In the genomic region with DNA sequence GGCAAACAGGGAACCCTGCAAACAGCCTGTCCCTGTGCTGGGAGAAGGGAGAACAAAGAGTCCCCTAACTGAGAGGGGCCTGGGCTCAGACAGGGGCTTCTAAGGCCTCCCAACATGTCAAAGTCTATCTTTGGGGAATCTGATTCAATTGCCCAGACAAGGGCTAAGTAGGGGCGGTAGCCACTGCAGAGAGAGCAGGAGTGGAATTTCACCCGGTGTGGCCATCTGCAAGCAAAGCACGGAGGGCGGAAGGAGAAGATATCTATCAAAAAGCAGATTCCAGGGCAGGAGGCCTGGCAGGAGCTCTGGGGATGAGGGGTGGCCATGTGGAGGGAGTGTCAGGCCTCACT, we compare ENCODE assay signal across 10 mouse cellular contexts. TPM values are rescaled to one million over a fixed set of nuclear protein-coding genes. Genes with fewer than 3 reads are reported as not detected.
DNase-seq lines count a peak whose midpoint lies in the region; ATAC-seq and TF ChIP-seq lines count a peak whose summit lies in the region.
"Had no signal": no experiment of that assay in that cellular context is flagged by ENCODE, and none has a peak within 500 bp of the region (broad histone marks: within the 10 kb centered on the region; RNA-seq: fewer than 3 reads in every experiment).

No protein-coding gene starts in this region.

- no peaks in the 10 kb centered on the region for H3K27me3 ChIP-seq in intestine, embryonic 14.5 days (replicated peaks; ENCODE audit: control insufficient read depth, insufficient read depth, low read length)
- no peaks in the 10 kb centered on the region for H3K27me3 ChIP-seq in midbrain, embryonic 11.5 days (ENCODE audit: control insufficient read depth, insufficient read depth, low read length)
- H3K27me3 ChIP-seq in cerebellum, adult 2 months (ENCODE audit: control insufficient read depth, insufficient read depth, low read length) = no peaks in the 10 kb centered on the region

- TF ChIP-seq CTCF in cerebellum, adult 2 months (IDR thresholded peaks at IDR 0.05; ENCODE audit: borderline replicate concordance, insufficient read depth, low read depth, low read length) = no peak

- WGBS in intestine, embryonic 14.5 days = 33% methylated on average over 4 of the region's 4 CpGs
- 53% methylated on average over 4 of the region's 4 CpGs for WGBS in midbrain, embryonic 11.5 days
- WGBS in cerebellum, adult 2 months = 37% methylated on average over 4 of the region's 4 CpGs

- H3K4me3 ChIP-seq in intestine, embryonic 14.5 days (ENCODE audit: low read depth, low read length) = no peak overlapping the region
- H3K4me3 ChIP-seq in midbrain, embryonic 11.5 days (ENCODE audit: low read depth, low read length) = no peak overlapping the region
- no peak overlapping the region for H3K4me3 ChIP-seq in cerebellum, adult 2 months (replicated peaks; ENCODE audit: insufficient read depth, low read depth, low read length)

- peak; percentile 44 for DNase-seq in embryo, embryonic 10 days (ENCODE audit: low spot score)
- DNase-seq in embryo, embryonic 11 days = no peak
- peak; percentile 61 for DNase-seq in embryo, embryonic 10.5 days (ENCODE audit: low spot score)
- no peak for DNase-seq in intestine, embryonic 14.5 days (ENCODE audit: low spot score)
- no peak for DNase-seq in midbrain, embryonic 11.5 days (ENCODE audit: low spot score, missing footprints)
- DNase-seq in cerebellum, postnatal 10 days = no peak
- no peak for DNase-seq in cerebellum, postnatal 14 days
- no peak for DNase-seq in cerebellum, adult 2 months
- DNase-seq: B cell, adult 2 months had no signal

- no peak for TF ChIP-seq POLR2A in cerebellum, adult 2 months (IDR thresholded peaks at IDR 0.05; ENCODE audit: borderline replicate concordance, insufficient read depth, low read length)

- no peak overlapping the region for H3K9ac ChIP-seq in intestine, embryonic 14.5 days (ENCODE audit: low read length)
- H3K9ac ChIP-seq in midbrain, embryonic 11.5 days (ENCODE audit: low read length) = peak overlapping the region; percentile 45; the same call in 1 of the 2 replicates

- H3K9me3 ChIP-seq in intestine, embryonic 14.5 days (ENCODE audit: control insufficient read depth, low read length) = no peaks in the 10 kb centered on the region
- H3K9me3 ChIP-seq in midbrain, embryonic 11.5 days (ENCODE audit: control insufficient read depth, low read length) = no peaks in the 10 kb centered on the region

- H3K27ac ChIP-seq in intestine, embryonic 14.5 days (ENCODE audit: low read depth) = peak overlapping the region; percentile 75
- H3K27ac ChIP-seq in midbrain, embryonic 11.5 days (ENCODE audit: low read depth, low read length) = peak overlapping the region; percentile 57; the same call in 1 of the 2 replicates
- H3K27ac ChIP-seq in cerebellum, adult 2 months (ENCODE audit: insufficient read depth, low read length) = no peak overlapping the region

- H3K4me2 ChIP-seq in intestine, embryonic 14.5 days (ENCODE audit: low read length) = no peak overlapping the region
- no peak overlapping the region for H3K4me2 ChIP-seq in midbrain, embryonic 11.5 days

- no peak for ATAC-seq in intestine, embryonic 14.5 days (replicated peaks; ENCODE audit: low FRiP score, low TSS enrichment, low read depth)
- peak; percentile 35; the same call in 1 of the 2 replicates for ATAC-seq in midbrain, embryonic 11.5 days (ENCODE audit: low FRiP score)

- no peaks in the 10 kb centered on the region for H3K36me3 ChIP-seq in intestine, embryonic 14.5 days (ENCODE audit: control insufficient read depth, insufficient read depth, low read length)
- no peaks in the 10 kb centered on the region for H3K36me3 ChIP-seq in midbrain, embryonic 11.5 days (ENCODE audit: control insufficient read depth, insufficient read depth, low read length)

- H3K4me1 ChIP-seq in intestine, embryonic 14.5 days (replicated peaks; ENCODE audit: control insufficient read depth, insufficient read depth, low read length) = no peaks in the 10 kb centered on the region; the same call in 1 of the 2 replicates
- 0 out of 2 replicates have a peak, but pooled peaks cover 3% of the 10 kb centered on the region for H3K4me1 ChIP-seq in midbrain, embryonic 11.5 days (ENCODE audit: control insufficient read depth, insufficient read depth, low read length)
- no peaks in the 10 kb centered on the region for H3K4me1 ChIP-seq in cerebellum, adult 2 months (ENCODE audit: control insufficient read depth, insufficient read depth, low read length)

RNA-seq across cellular contexts. Expression of a gene that starts 38.7 kb away (rescaled TPM):
- not detected in 2 replicates for polyA plus RNA-seq in intestine, embryonic 14.5 days (2014; fragmentation: Nextera tagmentation; extraction: Ambion mirVana)
- not detected in 2 replicates for polyA plus RNA-seq in midbrain, embryonic 11.5 days (2014; fragmentation: Nextera tagmentation; extraction: Ambion mirVana)
- polyA plus RNA-seq in cerebellum, adult 2 months (2012; rRNA removed) = not detected in 2 replicates
- polyA plus RNA-seq: liver, adult 2 months had no signal

RNA-seq across cellular contexts. Expression of a gene that starts 38.8 kb away (rescaled TPM):
- polyA plus RNA-seq in intestine, embryonic 14.5 days (2014; fragmentation: Nextera tagmentation; extraction: Ambion mirVana) = not detected in 2 replicates
- polyA plus RNA-seq in midbrain, embryonic 11.5 days (2014; fragmentation: Nextera tagmentation; extraction: Ambion mirVana) = not detected in 2 replicates
- 1.6 and 1.8 TPM in 2 replicates for polyA plus RNA-seq in cerebellum, adult 2 months (2012; rRNA removed)
- polyA plus RNA-seq: liver, adult 2 months had no signal

Comparison
In these comparisons a context has a peak if more than half of its experiments do, and no peak if none do; other contexts are left out.
1. DNase-seq: peak in embryo, embryonic 10 days (single experiment) and embryo, embryonic 10.5 days (single experiment); none in embryo, embryonic 11 days (single experiment), intestine, embryonic 14.5 days (single experiment), midbrain, embryonic 11.5 days (single experiment), cerebellum, postnatal 10 days (0 of 2), cerebellum, postnatal 14 days (0 of 2) and cerebellum, adult 2 months (0 of 2).